Mouse (Mus musculus): ENCODE results near the gene Otogl. TPM values are rescaled to one million over a fixed set of nuclear protein-coding genes. Genes with fewer than 3 reads are reported as not detected.

Otogl gene
- total RNA-seq (2014; rRNA removed), result not detected in 2 replicates
- polyA plus RNA-seq (2012; rRNA removed), result not detected in 2 replicates

- Histone ChIP-seq H3K4me1 (ENCODE audit: control insufficient read depth, insufficient read depth, low read length) (no peaks in the 10 kb centered on the region), H3K9ac (ENCODE audit: low read depth, low read length) (no peak within 1 kb of the TSS), H3K4me3 (ENCODE audit: insufficient read depth, low read depth, low read length) (no peak within 1 kb of the TSS), H3K27me3 (ENCODE audit: control insufficient read depth, insufficient read depth, low read length) (no peaks in the 10 kb centered on the region), H3K79me2 (ENCODE audit: control insufficient read depth, insufficient read depth, low read length) (no peaks in the 10 kb centered on the region), H3K36me3 (ENCODE audit: control insufficient read depth, insufficient read depth, low read length) (no peaks in the 10 kb centered on the region), H3K27ac (replicated peaks; ENCODE audit: insufficient read depth, low read depth, low read length) (no peak within 1 kb of the TSS)
- 59% methylated on average over 7 of the region's 7 CpGs for WGBS
- DNase-seq (ENCODE audit: extremely low read depth, low read depth, low spot score), result no peak
- TF ChIP-seq CTCF (IDR thresholded peaks at IDR 0.05; ENCODE audit: low read depth, low read length) (no peak), POLR2A (IDR thresholded peaks at IDR 0.05; ENCODE audit: extremely low read depth, insufficient read depth, low read length) (no peak)
Observed at GRCm38 (mm10) chr10:107912084-107912573, at the start of gene Otogl. TSS of gene Otogl (minus strand) at chr10:107912134.

- no peaks in the 10 kb centered on the region for H3K27me3 ChIP-seq (ENCODE audit: control insufficient read depth, insufficient read depth, low read length)
- H3K4me1 ChIP-seq (ENCODE audit: control insufficient read depth, insufficient read depth, low read length), result no peaks in the 10 kb centered on the region
- H3K79me2 ChIP-seq (ENCODE audit: control insufficient read depth, insufficient read depth, low read length), result no peaks in the 10 kb centered on the region
- H3K27ac ChIP-seq (replicated peaks; ENCODE audit: insufficient read depth, low read depth, low read length), result no peak overlapping the region
- no peak for DNase-seq (ENCODE audit: extremely low read depth, low read depth, low spot score)
- H3K9ac ChIP-seq (ENCODE audit: low read depth, low read length), result no peak overlapping the region
- TF ChIP-seq CTCF (IDR thresholded peaks at IDR 0.05; ENCODE audit: low read depth, low read length), result no peak
- H3K36me3 ChIP-seq (ENCODE audit: control insufficient read depth, insufficient read depth, low read length), result no peaks in the 10 kb centered on the region
- 82% methylated on average over 5 of the region's 5 CpGs for WGBS
- H3K4me3 ChIP-seq (ENCODE audit: insufficient read depth, low read depth, low read length), result no peak overlapping the region
Observed at GRCm38 (mm10) chr10:107956588-107956987, 44.7 kb upstream of the Otogl start.

DNA sequence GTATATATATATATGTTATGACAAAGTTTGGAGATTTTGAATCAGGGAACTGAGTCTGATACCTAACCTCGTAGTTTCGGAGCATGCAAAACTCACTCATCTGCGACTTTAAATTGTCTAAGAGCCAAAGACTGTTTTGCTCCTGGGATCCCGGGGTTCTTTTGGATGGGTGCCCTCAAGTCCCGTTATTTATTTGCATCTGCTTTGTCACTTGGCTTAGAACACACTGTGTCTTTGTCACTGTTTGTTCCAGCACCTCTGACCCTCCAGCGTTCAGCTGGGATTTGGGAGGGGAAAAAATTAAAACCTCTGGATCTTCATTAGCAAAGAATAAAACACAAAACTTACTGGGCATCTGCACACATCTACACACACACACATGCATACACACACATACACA lies 42.5 kb upstream of the Otogl start:
- Histone ChIP-seq H3K4me3 (ENCODE audit: insufficient read depth, low read depth, low read length) (no peak overlapping the region), H3K9ac (ENCODE audit: low read depth, low read length) (no peak overlapping the region), H3K27ac (replicated peaks; ENCODE audit: insufficient read depth, low read depth, low read length) (no peak overlapping the region), H3K79me2 (ENCODE audit: control insufficient read depth, insufficient read depth, low read length) (no peaks in the 10 kb centered on the region), H3K4me1 (ENCODE audit: control insufficient read depth, insufficient read depth, low read length) (no peaks in the 10 kb centered on the region), H3K27me3 (ENCODE audit: control insufficient read depth, insufficient read depth, low read length) (no peaks in the 10 kb centered on the region), H3K36me3 (ENCODE audit: control insufficient read depth, insufficient read depth, low read length) (no peaks in the 10 kb centered on the region)
- DNase-seq (ENCODE audit: extremely low read depth, low read depth, low spot score), result peak; percentile 6
- 73% methylated on average over 6 of the region's 6 CpGs for WGBS
- TF ChIP-seq CTCF (IDR thresholded peaks at IDR 0.05; ENCODE audit: low read depth, low read length), result no peak
- TF ChIP-seq POLR2A (IDR thresholded peaks at IDR 0.05; ENCODE audit: extremely low read depth, insufficient read depth, low read length), result no peak

DNA sequence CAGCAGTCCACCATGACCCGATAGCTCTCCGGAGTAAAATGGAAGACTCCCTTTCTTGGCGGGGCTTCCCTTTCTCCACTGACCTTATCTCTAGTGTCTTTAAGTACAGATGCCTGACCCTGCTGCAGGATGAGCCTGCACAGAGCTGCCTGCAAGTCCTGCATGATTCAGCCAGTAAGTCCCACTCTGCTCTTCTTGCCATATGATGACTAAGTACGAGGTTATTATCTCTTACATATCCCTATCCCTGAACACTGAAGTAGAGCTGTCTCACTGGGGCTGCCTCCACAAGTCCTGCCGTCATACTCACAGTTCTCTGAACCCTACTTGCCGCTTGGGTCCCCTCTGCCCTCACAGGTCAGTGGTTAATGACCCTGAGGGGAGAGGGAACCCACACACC lies 39.7 kb upstream of the Otogl start:
- H3K4me3 ChIP-seq (ENCODE audit: insufficient read depth, low read depth, low read length), result no peak overlapping the region
- no peaks in the 10 kb centered on the region for H3K4me1 ChIP-seq (ENCODE audit: control insufficient read depth, insufficient read depth, low read length)
- H3K79me2 ChIP-seq (ENCODE audit: control insufficient read depth, insufficient read depth, low read length), result no peaks in the 10 kb centered on the region
- 89% methylated on average over 6 of the region's 6 CpGs for WGBS
- no peaks in the 10 kb centered on the region for H3K36me3 ChIP-seq (ENCODE audit: control insufficient read depth, insufficient read depth, low read length)
- H3K27me3 ChIP-seq (ENCODE audit: control insufficient read depth, insufficient read depth, low read length), result no peaks in the 10 kb centered on the region
- DNase-seq (ENCODE audit: extremely low read depth, low read depth, low spot score), result no peak
- no peak for TF ChIP-seq CTCF (IDR thresholded peaks at IDR 0.05; ENCODE audit: low read depth, low read length)
- no peak for TF ChIP-seq POLR2A (IDR thresholded peaks at IDR 0.05; ENCODE audit: extremely low read depth, insufficient read depth, low read length)
- no peak overlapping the region for H3K9ac ChIP-seq (ENCODE audit: low read depth, low read length)
- H3K27ac ChIP-seq (replicated peaks; ENCODE audit: insufficient read depth, low read depth, low read length), result no peak overlapping the region

GRCm38 (mm10) chr10:107949945-107950344 lies 38.0 kb upstream of the Otogl start:
- peak; percentile 7 for DNase-seq (ENCODE audit: extremely low read depth, low read depth, low spot score)
- Histone ChIP-seq H3K36me3 (ENCODE audit: control insufficient read depth, insufficient read depth, low read length) (no peaks in the 10 kb centered on the region), H3K27me3 (ENCODE audit: control insufficient read depth, insufficient read depth, low read length) (no peaks in the 10 kb centered on the region), H3K79me2 (ENCODE audit: control insufficient read depth, insufficient read depth, low read length) (no peaks in the 10 kb centered on the region), H3K4me1 (ENCODE audit: control insufficient read depth, insufficient read depth, low read length) (no peaks in the 10 kb centered on the region), H3K27ac (replicated peaks; ENCODE audit: insufficient read depth, low read depth, low read length) (no peak overlapping the region), H3K9ac (ENCODE audit: low read depth, low read length) (no peak overlapping the region), H3K4me3 (ENCODE audit: insufficient read depth, low read depth, low read length) (no peak overlapping the region)
- TF ChIP-seq POLR2A (IDR thresholded peaks at IDR 0.05; ENCODE audit: extremely low read depth, insufficient read depth, low read length), result no peak
- no peak for TF ChIP-seq CTCF (IDR thresholded peaks at IDR 0.05; ENCODE audit: low read depth, low read length)
- WGBS, result 94% methylated on average over 5 of the region's 5 CpGs

- H3K27ac ChIP-seq (replicated peaks; ENCODE audit: insufficient read depth, low read depth, low read length), result no peak overlapping the region
- H3K4me1 ChIP-seq (ENCODE audit: control insufficient read depth, insufficient read depth, low read length), result no peaks in the 10 kb centered on the region
- no peaks in the 10 kb centered on the region for H3K36me3 ChIP-seq (ENCODE audit: control insufficient read depth, insufficient read depth, low read length)
- DNase-seq (ENCODE audit: extremely low read depth, low read depth, low spot score), result no peak
- no peak for TF ChIP-seq POLR2A (IDR thresholded peaks at IDR 0.05; ENCODE audit: extremely low read depth, insufficient read depth, low read length)
- no peak for TF ChIP-seq CTCF (IDR thresholded peaks at IDR 0.05; ENCODE audit: low read depth, low read length)
- H3K27me3 ChIP-seq (ENCODE audit: control insufficient read depth, insufficient read depth, low read length), result no peaks in the 10 kb centered on the region
- no peak overlapping the region for H3K4me3 ChIP-seq (ENCODE audit: insufficient read depth, low read depth, low read length)
- no peak overlapping the region for H3K9ac ChIP-seq (ENCODE audit: low read depth, low read length)
- 72% methylated on average over 8 of the region's 8 CpGs for WGBS
- no peaks in the 10 kb centered on the region for H3K79me2 ChIP-seq (ENCODE audit: control insufficient read depth, insufficient read depth, low read length)
Observed at GRCm38 (mm10) chr10:107948647-107949046, 36.7 kb upstream of the Otogl start.
